Mouse (Mus musculus) MEL (cell line): Measurements from ENCODE around the gene Gale. TPM values are rescaled to one million over a fixed set of nuclear protein-coding genes. Genes with fewer than 3 reads are reported as not detected.
A peak's percentile ranks its signal among the peaks of the same experiment; 100 is the strongest.

Experiments used
- DNase-seq: peaks from one replicate; pipeline ENCODE4 v3.0.0; 2011; ENCODE audit warnings: low read depth, low spot score
- H3K27ac ChIP-seq: 2 replicates; pipeline ENCODE4 v1.5.1; 2012; ENCODE audit warnings: low read depth, mild to moderate bottlenecking, control low read depth, low read length, moderate library complexity; ENCODE audit not compliant: control insufficient read depth
- H3K27me3 ChIP-seq, 2 experiments: fragments of 150-350 bp in 1 of 2; sonication (generic) in 1 of 2; 2 replicates each; pipeline ENCODE4 v1.6.1; 2012; ENCODE audit warnings: low read length in 2 of 2, mild to moderate bottlenecking in 2 of 2, improper control_type of control experiment in 1 of 2, moderate library complexity in 1 of 2; ENCODE audit not compliant: insufficient read depth in 2 of 2, control insufficient read depth in 1 of 2
- H3K36me3 ChIP-seq, 2 experiments: 2 replicates each; pipeline ENCODE4 v1.6.1; 2012 to 2014; ENCODE audit warnings: low read length in 2 of 2, improper control_type of control experiment in 1 of 2, inconsistent platforms in 1 of 2, mild to moderate bottlenecking in 1 of 2; ENCODE audit not compliant: insufficient read depth in 2 of 2, control insufficient read depth in 1 of 2
- H3K4me1 ChIP-seq, 2 experiments: fragments of 150-350 bp in 1 of 2; sonication (generic) in 1 of 2; 2 replicates each; pipeline ENCODE4 v1.6.1; 2012; ENCODE audit warnings: low read length in 2 of 2, improper control_type of control experiment in 1 of 2, mild to moderate bottlenecking in 1 of 2; ENCODE audit not compliant: insufficient read depth in 2 of 2, control insufficient read depth in 1 of 2
- H3K4me3 ChIP-seq, 2 experiments: fragments of 150-350 bp in 1 of 2; sonication (generic) in 1 of 2; 2 replicates each; pipeline ENCODE4 v1.5.1; 2012; ENCODE audit warnings: low read depth in 2 of 2, low read length in 2 of 2, mild to moderate bottlenecking in 2 of 2, moderate library complexity in 2 of 2, control low read depth in 1 of 2, improper control_type of control experiment in 1 of 2; ENCODE audit not compliant: control insufficient read depth in 1 of 2, insufficient read depth in 1 of 2
- H3K79me2 ChIP-seq: 2 replicates; pipeline ENCODE4 v1.6.1; 2012; ENCODE audit warnings: mild to moderate bottlenecking, low read length, moderate library complexity; ENCODE audit not compliant: control insufficient read depth, poor library complexity, insufficient read depth
- H3K9ac ChIP-seq: 2 replicates; pipeline ENCODE4 v1.6.1; 2012; ENCODE audit warnings: low read depth, mild to moderate bottlenecking, control low read depth, low read length, moderate library complexity; ENCODE audit not compliant: control insufficient read depth, poor library complexity, severe bottlenecking
- H3K9me3 ChIP-seq: fragments of 150-350 bp; sonication (generic); replicated peaks from 2 replicates; pipeline ENCODE4 v1.6.1; 2012; ENCODE audit warnings: mild to moderate bottlenecking, low read length, improper control_type of control experiment, moderate library complexity; ENCODE audit not compliant: insufficient read depth
- BHLHE40 ChIP-seq: IDR thresholded peaks from 2 replicates; pipeline ENCODE4 v1.6.1; 2012; ENCODE audit warnings: low read depth, mild to moderate bottlenecking, inconsistent platforms, low read length, improper control_type of control experiment, borderline replicate concordance
- CHD1 ChIP-seq: IDR thresholded peaks from 2 replicates; pipeline ENCODE4 v1.6.1; 2012; ENCODE audit warnings: low read depth, mild to moderate bottlenecking, inconsistent platforms, low read length, improper control_type of control experiment
- CHD2 ChIP-seq: IDR thresholded peaks from 2 replicates; pipeline ENCODE4 v1.6.1; 2011; ENCODE audit warnings: low read length, improper control_type of control experiment
- CTCF ChIP-seq, 3 experiments: IDR thresholded peaks in 2 of 3; conservative IDR thresholded peaks in 1 of 3; 2 replicates each; pipeline ENCODE4 v1.5.1; 2011 to 2012; ENCODE audit warnings: low read length in 3 of 3, low read depth in 2 of 3, mild to moderate bottlenecking in 2 of 3, improper control_type of control experiment in 1 of 3, inconsistent platforms in 1 of 3, mixed read lengths in 1 of 3, moderate library complexity in 1 of 3; ENCODE audit not compliant: control insufficient read depth in 1 of 3, insufficient read depth in 1 of 3, poor library complexity in 1 of 3, severe bottlenecking in 1 of 3
- GATA1 ChIP-seq: IDR thresholded peaks from 2 replicates; pipeline ENCODE4 v1.6.1; 2011; ENCODE audit warnings: low read depth, low read length, improper control_type of control experiment
- HCFC1 ChIP-seq: IDR thresholded peaks from 2 replicates; pipeline ENCODE4 v1.6.1; 2012; ENCODE audit warnings: low read depth, mild to moderate bottlenecking, inconsistent platforms, low read length, improper control_type of control experiment, moderate library complexity
- JUND ChIP-seq: IDR thresholded peaks from 2 replicates; pipeline ENCODE4 v1.6.1; 2011; ENCODE audit warnings: low read depth, mild to moderate bottlenecking, improper control_type of control experiment, low read length
- KAT2A ChIP-seq: conservative IDR thresholded peaks from 2 replicates; pipeline ENCODE4 v1.6.1; 2012; ENCODE audit warnings: low read depth, low read length, improper control_type of control experiment, inconsistent platforms
- MAX ChIP-seq: IDR thresholded peaks from 2 replicates; pipeline ENCODE4 v1.6.1; 2011; ENCODE audit warnings: low read length, improper control_type of control experiment
- MYB ChIP-seq: IDR thresholded peaks from 2 replicates; pipeline ENCODE4 v1.6.1; 2011; ENCODE audit warnings: mild to moderate bottlenecking, low read depth, low read length, improper control_type of control experiment
- NRF1 ChIP-seq: IDR thresholded peaks from 2 replicates; pipeline ENCODE4 v1.6.1; 2014; ENCODE audit warnings: low read depth, mild to moderate bottlenecking, inconsistent platforms, low read length, improper control_type of control experiment, moderate library complexity; ENCODE audit not compliant: poor library complexity, insufficient read depth, severe bottlenecking
- POLR2AphosphoS5 ChIP-seq: IDR thresholded peaks from 2 replicates; pipeline ENCODE4 v1.6.1; 2012; ENCODE audit warnings: low read depth, borderline replicate concordance, mild to moderate bottlenecking, inconsistent platforms, low read length, moderate library complexity, mixed read lengths
- RAD21 ChIP-seq: IDR thresholded peaks from 2 replicates; pipeline ENCODE4 v1.6.1; 2011; ENCODE audit warnings: mild to moderate bottlenecking, low read depth, low read length, improper control_type of control experiment
- SIN3A ChIP-seq: IDR thresholded peaks from 2 replicates; pipeline ENCODE4 v1.6.1; 2012; ENCODE audit warnings: low read length, improper control_type of control experiment, inconsistent platforms
- TAL1 ChIP-seq: IDR thresholded peaks from 2 replicates; pipeline ENCODE4 v1.6.1; 2012; ENCODE audit warnings: mild to moderate bottlenecking, inconsistent platforms, low read length, moderate library complexity, mixed read lengths
- TBP ChIP-seq: IDR thresholded peaks from 2 replicates; pipeline ENCODE4 v1.8.0; 2011; ENCODE audit warnings: low read depth, low read length, improper control_type of control experiment
- TCF12 ChIP-seq: IDR thresholded peaks from 2 replicates; pipeline ENCODE4 v1.6.1; 2014; ENCODE audit warnings: low read depth, mild to moderate bottlenecking, inconsistent platforms, low read length, improper control_type of control experiment, moderate library complexity
- UBTF ChIP-seq: IDR thresholded peaks from 2 replicates; pipeline ENCODE4 v1.6.1; 2012; ENCODE audit warnings: low read depth, mild to moderate bottlenecking, inconsistent platforms, low read length, improper control_type of control experiment, moderate library complexity, borderline replicate concordance; ENCODE audit not compliant: insufficient read depth
- USF1 ChIP-seq: IDR thresholded peaks from 2 replicates; pipeline ENCODE4 v1.6.1; 2014; ENCODE audit warnings: low read depth, mild to moderate bottlenecking, inconsistent platforms, low read length, improper control_type of control experiment, moderate library complexity
- USF2 ChIP-seq, 2 experiments: IDR thresholded peaks; 2 replicates each; pipeline ENCODE4 v1.6.1; 2011 to 2012; ENCODE audit warnings: improper control_type of control experiment in 2 of 2, low read length in 2 of 2, borderline replicate concordance in 1 of 2, inconsistent platforms in 1 of 2, low read depth in 1 of 2, mild to moderate bottlenecking in 1 of 2; ENCODE audit not compliant: insufficient read depth in 1 of 2
- ZC3H11A ChIP-seq: IDR thresholded peaks from 2 replicates; pipeline ENCODE4 v1.6.1; 2012; ENCODE audit warnings: low read depth, mild to moderate bottlenecking, inconsistent platforms, low read length, improper control_type of control experiment
- ZKSCAN1 ChIP-seq: IDR thresholded peaks from 2 replicates; pipeline ENCODE4 v1.6.1; 2012; ENCODE audit warnings: low read depth, mild to moderate bottlenecking, inconsistent platforms, low read length, improper control_type of control experiment, moderate library complexity
- polyA plus RNA-seq, 2 experiments: library from polyadenylated mRNA; stranded (reverse) in 1 of 2; unstranded in 1 of 2; fragments of >175 nt in 1 of 2; fragments of >200 nt in 1 of 2; gene quantifications; 2 replicates each; pipeline versions ENCODE4 v1.2.1 to v1.2.4; 2012; ENCODE audit warnings: low replicate concordance in 2 of 2, low read depth in 1 of 2; ENCODE audit not compliant: insufficient read length in 2 of 2, insufficient read depth in 1 of 2, missing spikeins in 1 of 2
- total RNA-seq: library from RNA; depleted of rRNA; stranded (reverse); fragments of 300-350 nt; gene quantifications from 2 replicates; pipeline ENCODE4 v1.2.3, GENCODE M21; 2012

Gene Gale
- total and polyA plus RNA-seq, 3 experiments, result 24.5 to 31.2 TPM; not detected in 1

- TF ChIP-seq MAX, result no peak
- TF ChIP-seq USF1, result no peak
- TF ChIP-seq SIN3A, result peak; percentile 41
- TF ChIP-seq HCFC1, result no peak
- TF ChIP-seq ZC3H11A, result peak; percentile 66
- no peak for TF ChIP-seq USF2 (IDR thresholded peaks at IDR 0.05; ENCODE audit: borderline replicate concordance in 1 of 2, insufficient read depth in 1 of 2, low read depth in 1 of 2, low read length in 2 of 2)
- TF ChIP-seq NRF1, result no peak
- TF ChIP-seq TBP, result no peak
Observed at GRCm38 (mm10) chr4:135954241-135954640, 9.3 kb upstream of the Gale start (continued).

GRCm38 (mm10) chr4:135955886-135956285, 7.6 kb upstream of the Gale start:
- Histone ChIP-seq H3K27ac (no peak overlapping the region), H3K4me3 (no peak overlapping the region), H3K27me3 (no peaks in the 10 kb centered on the region)
- TF ChIP-seq MYB (no peak), RAD21 (no peak), UBTF (no peak), TAL1 (no peak), NRF1 (no peak), JUND (no peak), USF1 (no peak), KAT2A (no peak), ZKSCAN1 (no peak), CHD2 (no peak), GATA1 (no peak), POLR2AphosphoS5 (no peak), TCF12 (no peak), ZC3H11A (no peak), CHD1 (no peak), CTCF (IDR thresholded peaks at IDR 0.05 in 2 of 3, conservative IDR thresholded peaks at IDR 0.05 in 1 of 3; ENCODE audit: control insufficient read depth in 1 of 3, insufficient read depth in 1 of 3, low read depth in 2 of 3, low read length in 3 of 3, poor library complexity in 1 of 3, severe bottlenecking in 1 of 3) (no peak), BHLHE40 (no peak), TBP (no peak), MAX (no peak)
- TF ChIP-seq, all 39 proteins: peak for 0
- Histone ChIP-seq H3K9me3 (no peaks in the 10 kb centered on the region), H3K9ac (no peak overlapping the region), H3K79me2 (no peaks in the 10 kb centered on the region), H3K4me1 (no peaks in the 10 kb centered on the region), H3K36me3 (peaks cover 0 to 3% of the 10 kb centered on the region in 2 experiments; a peak in 2 of 4 replicates)
- DNase-seq, result no peak
